Mouse (Mus musculus): ENCODE data around the gene Mab21l1. TPM values are rescaled to one million over a fixed set of nuclear protein-coding genes. Genes with fewer than 3 reads are reported as not detected.

Gene Mab21l1
- polyA plus RNA-seq, 1 experiment = not detected

GRCm38 (mm10) chr3:55750445-55751065 lies 31.8 kb upstream of the Mab21l1 start:
- WGBS = 90% methylated on average over 11 of the region's 11 CpGs
- DNase-seq = no peak
- Histone ChIP-seq H3K4me1 (replicated peaks; ENCODE audit: control insufficient read depth, insufficient read depth, low read length) (no peaks in the 10 kb centered on the region; the same call in 1 of the 2 replicates), H3K27me3 (ENCODE audit: control insufficient read depth, insufficient read depth, low read length) (no peaks in the 10 kb centered on the region), H3K36me3 (ENCODE audit: control insufficient read depth, insufficient read depth, low read length) (no peaks in the 10 kb centered on the region), H3K27ac (ENCODE audit: control insufficient read depth, insufficient read depth, low read length) (no peak overlapping the region), H3K4me3 (ENCODE audit: control insufficient read depth, insufficient read depth, low read length) (no peak overlapping the region)
- TF ChIP-seq POLR2A (IDR thresholded peaks at IDR 0.05; ENCODE audit: control insufficient read depth, extremely low read depth, insufficient read depth, low read length, poor library complexity) (no peak), CTCF (IDR thresholded peaks at IDR 0.05; ENCODE audit: borderline replicate concordance, control insufficient read depth, extremely low read depth, insufficient read depth, low read length, poor library complexity) (no peak)

GRCm38 (mm10) chr3:55751363-55751762 lies 30.9 kb upstream of the Mab21l1 start:
- no peaks in the 10 kb centered on the region for H3K36me3 ChIP-seq (ENCODE audit: control insufficient read depth, insufficient read depth, low read length)
- no peak for DNase-seq
- no peaks in the 10 kb centered on the region for H3K27me3 ChIP-seq (ENCODE audit: control insufficient read depth, insufficient read depth, low read length)
- no peak overlapping the region for H3K27ac ChIP-seq (ENCODE audit: control insufficient read depth, insufficient read depth, low read length)
- H3K4me1 ChIP-seq (replicated peaks; ENCODE audit: control insufficient read depth, insufficient read depth, low read length) = no peaks in the 10 kb centered on the region; the same call in 1 of the 2 replicates
- H3K4me3 ChIP-seq (ENCODE audit: control insufficient read depth, insufficient read depth, low read length) = no peak overlapping the region
- 95% methylated on average over 5 of the region's 5 CpGs for WGBS
- no peak for TF ChIP-seq CTCF (IDR thresholded peaks at IDR 0.05; ENCODE audit: borderline replicate concordance, control insufficient read depth, extremely low read depth, insufficient read depth, low read length, poor library complexity)
- TF ChIP-seq POLR2A (IDR thresholded peaks at IDR 0.05; ENCODE audit: control insufficient read depth, extremely low read depth, insufficient read depth, low read length, poor library complexity) = no peak

GRCm38 (mm10) chr3:55752558-55752957 lies 29.8 kb upstream of the Mab21l1 start:
- no peaks in the 10 kb centered on the region for H3K27me3 ChIP-seq (ENCODE audit: control insufficient read depth, insufficient read depth, low read length)
- no peaks in the 10 kb centered on the region; the same call in 1 of the 2 replicates for H3K4me1 ChIP-seq (replicated peaks; ENCODE audit: control insufficient read depth, insufficient read depth, low read length)
- no peak overlapping the region for H3K4me3 ChIP-seq (ENCODE audit: control insufficient read depth, insufficient read depth, low read length)
- H3K27ac ChIP-seq (ENCODE audit: control insufficient read depth, insufficient read depth, low read length) = no peak overlapping the region
- no peaks in the 10 kb centered on the region for H3K36me3 ChIP-seq (ENCODE audit: control insufficient read depth, insufficient read depth, low read length)
- TF ChIP-seq POLR2A (IDR thresholded peaks at IDR 0.05; ENCODE audit: control insufficient read depth, extremely low read depth, insufficient read depth, low read length, poor library complexity) (no peak), CTCF (IDR thresholded peaks at IDR 0.05; ENCODE audit: borderline replicate concordance, control insufficient read depth, extremely low read depth, insufficient read depth, low read length, poor library complexity) (no peak)
- DNase-seq = no peak
- 96% methylated on average over 4 of the region's 4 CpGs for WGBS

GRCm38 (mm10) chr3:55753872-55754271 lies 28.4 kb upstream of the Mab21l1 start:
- H3K36me3 ChIP-seq (ENCODE audit: control insufficient read depth, insufficient read depth, low read length) = no peaks in the 10 kb centered on the region
- H3K27ac ChIP-seq (ENCODE audit: control insufficient read depth, insufficient read depth, low read length) = no peak overlapping the region
- no peak for DNase-seq
- TF ChIP-seq CTCF (IDR thresholded peaks at IDR 0.05; ENCODE audit: borderline replicate concordance, control insufficient read depth, extremely low read depth, insufficient read depth, low read length, poor library complexity) (no peak), POLR2A (IDR thresholded peaks at IDR 0.05; ENCODE audit: control insufficient read depth, extremely low read depth, insufficient read depth, low read length, poor library complexity) (no peak)
- no peaks in the 10 kb centered on the region for H3K27me3 ChIP-seq (ENCODE audit: control insufficient read depth, insufficient read depth, low read length)
- no peaks in the 10 kb centered on the region; the same call in 1 of the 2 replicates for H3K4me1 ChIP-seq (replicated peaks; ENCODE audit: control insufficient read depth, insufficient read depth, low read length)
- no peak overlapping the region for H3K4me3 ChIP-seq (ENCODE audit: control insufficient read depth, insufficient read depth, low read length)
- WGBS = 93% methylated on average over 6 of the region's 6 CpGs

- TF ChIP-seq POLR2A (IDR thresholded peaks at IDR 0.05; ENCODE audit: control insufficient read depth, extremely low read depth, insufficient read depth, low read length, poor library complexity) (no peak), CTCF (IDR thresholded peaks at IDR 0.05; ENCODE audit: borderline replicate concordance, control insufficient read depth, extremely low read depth, insufficient read depth, low read length, poor library complexity) (no peak)
- no peak overlapping the region for H3K4me3 ChIP-seq (ENCODE audit: control insufficient read depth, insufficient read depth, low read length)
- H3K27me3 ChIP-seq (ENCODE audit: control insufficient read depth, insufficient read depth, low read length) = no peaks in the 10 kb centered on the region
- no peaks in the 10 kb centered on the region for H3K36me3 ChIP-seq (ENCODE audit: control insufficient read depth, insufficient read depth, low read length)
- no peaks in the 10 kb centered on the region; the same call in 1 of the 2 replicates for H3K4me1 ChIP-seq (replicated peaks; ENCODE audit: control insufficient read depth, insufficient read depth, low read length)
- no peak for DNase-seq
- H3K27ac ChIP-seq (ENCODE audit: control insufficient read depth, insufficient read depth, low read length) = no peak overlapping the region
- WGBS = 91% methylated on average over 6 of the region's 6 CpGs
Observed at GRCm38 (mm10) chr3:55754981-55755608, 27.2 kb upstream of the Mab21l1 start.

- WGBS = 96% methylated on average over 11 of the region's 11 CpGs
- H3K4me3 ChIP-seq (ENCODE audit: control insufficient read depth, insufficient read depth, low read length) = no peak overlapping the region
Observed at GRCm38 (mm10) chr3:55755805-55756601, 26.3 kb upstream of the Mab21l1 start.

More at GRCm38 (mm10) chr3:55755805-55756601, 26.3 kb upstream of the Mab21l1 start:
- TF ChIP-seq CTCF (IDR thresholded peaks at IDR 0.05; ENCODE audit: borderline replicate concordance, control insufficient read depth, extremely low read depth, insufficient read depth, low read length, poor library complexity) = no peak
- no peak for TF ChIP-seq POLR2A (IDR thresholded peaks at IDR 0.05; ENCODE audit: control insufficient read depth, extremely low read depth, insufficient read depth, low read length, poor library complexity)
- Histone ChIP-seq H3K27ac (ENCODE audit: control insufficient read depth, insufficient read depth, low read length) (no peak overlapping the region), H3K36me3 (ENCODE audit: control insufficient read depth, insufficient read depth, low read length) (no peaks in the 10 kb centered on the region), H3K27me3 (ENCODE audit: control insufficient read depth, insufficient read depth, low read length) (no peaks in the 10 kb centered on the region), H3K4me1 (replicated peaks; ENCODE audit: control insufficient read depth, insufficient read depth, low read length) (no peaks in the 10 kb centered on the region; the same call in 1 of the 2 replicates)
- no peak for DNase-seq

All from thymus, adult 2 months (tissue).